Mouse (Mus musculus): ENCODE data around the gene Skiv2l.
A peak's percentile ranks its signal among the peaks of the same experiment; 100 is the strongest.
"Not testable (repeated sequence)": the region's sequence is repeated elsewhere in the genome, so short reads cannot be mapped to it uniquely, and the experiment has no call there.

The Skiv2l gene

GRCm38 (mm10) chr17:34813747-34814146 is 36.3 kb downstream of the Skiv2l start:
- peak; percentile 38 for DNase-seq (ENCODE audit: low read depth, low spot score)

- no peak for DNase-seq (ENCODE audit: low read depth, low spot score)
These were observed 38.7 kb downstream of the Skiv2l start for GRCm38 (mm10) chr17:34811275-34811674.

- DNase-seq (ENCODE audit: low read depth, low spot score): not testable (repeated sequence)
These were observed 39.2 kb downstream of the Skiv2l start for GRCm38 (mm10) chr17:34810811-34811210.

- DNase-seq (ENCODE audit: low read depth, low spot score): not testable (repeated sequence)
These were observed 39.6 kb downstream of the Skiv2l start for GRCm38 (mm10) chr17:34810411-34810810.

- no peak for DNase-seq (ENCODE audit: low read depth, low spot score)
These were observed 41.3 kb downstream of the Skiv2l start for GRCm38 (mm10) chr17:34808599-34809205.

GRCm38 (mm10) chr17:34807176-34807575 is 42.8 kb downstream of the Skiv2l start:
- DNase-seq (ENCODE audit: low read depth, low spot score): no peak

- DNase-seq (ENCODE audit: low read depth, low spot score): no peak
These were observed 45.0 kb downstream of the Skiv2l start for GRCm38 (mm10) chr17:34804871-34805562.

GRCm38 (mm10) chr17:34804301-34804700 is 45.7 kb downstream of the Skiv2l start, which contains the start of gene Cyp21a1:
Gene Cyp21a1 (minus strand): TSS chr17:34804561.
- DNase-seq (ENCODE audit: low read depth, low spot score): not testable (repeated sequence)

- DNase-seq (ENCODE audit: low read depth, low spot score): not testable (repeated sequence)
These were observed 46.6 kb downstream of the Skiv2l start for GRCm38 (mm10) chr17:34803367-34803766.

- DNase-seq (ENCODE audit: low read depth, low spot score): not testable (repeated sequence)
These were observed 47.3 kb downstream of the Skiv2l start for GRCm38 (mm10) chr17:34802756-34803155.

GRCm38 (mm10) chr17:34800781-34801305 is 49.2 kb downstream of the Skiv2l start:
- DNase-seq (ENCODE audit: low read depth, low spot score): not testable (repeated sequence)

GRCm38 (mm10) chr17:34799531-34799925 is 50.5 kb downstream of the Skiv2l start:
- no peak for DNase-seq (ENCODE audit: low read depth, low spot score)

- DNase-seq (ENCODE audit: low read depth, low spot score): no peak
These were observed 51.0 kb downstream of the Skiv2l start for GRCm38 (mm10) chr17:34798866-34799530.

- DNase-seq (ENCODE audit: low read depth, low spot score): not testable (repeated sequence)
These were observed 51.9 kb downstream of the Skiv2l start for GRCm38 (mm10) chr17:34798071-34798470.

- DNase-seq (ENCODE audit: low read depth, low spot score): not testable (repeated sequence)
These were observed 52.6 kb downstream of the Skiv2l start for GRCm38 (mm10) chr17:34797211-34797995.

- DNase-seq (ENCODE audit: low read depth, low spot score): no peak
These were observed 53.5 kb downstream of the Skiv2l start for GRCm38 (mm10) chr17:34796311-34797140.

- DNase-seq (ENCODE audit: low read depth, low spot score): peak; percentile 24
These were observed 54.4 kb downstream of the Skiv2l start for GRCm38 (mm10) chr17:34795633-34796032.

GRCm38 (mm10) chr17:34795016-34795415 is 55.0 kb downstream of the Skiv2l start:
- DNase-seq (ENCODE audit: low read depth, low spot score): no peak

All from WW6 (cell line).